Mouse (Mus musculus) adrenal gland, adult 2 months (tissue): Measurements from ENCODE around the gene Olfr1062. TPM values are rescaled to one million over a fixed set of nuclear protein-coding genes. Genes with fewer than 3 reads are reported as not detected.
A peak's percentile ranks its signal among the peaks of the same experiment; 100 is the strongest.
"Not testable (repeated sequence)": the region's sequence is repeated elsewhere in the genome, so short reads cannot be mapped to it uniquely, and the experiment has no call there.

Experiments
- DNase-seq: peaks from one replicate; pipeline ENCODE4 v3.0.0; 2021
- long read RNA-seq: library from polyadenylated mRNA; stranded (forward); transcript quantifications from one replicate; pipeline ENCODE4 v2.0.0, GENCODE M21; 2021
- polyA plus RNA-seq: library from polyadenylated mRNA; depleted of rRNA; stranded (reverse); fragments of >200 nt; gene quantifications from 2 replicates; pipeline ENCODE4 v1.2.3, GENCODE M21; 2012; rRNA removed
- total RNA-seq, 2 experiments: library from RNA; stranded (reverse); gene quantifications; 2 replicates each; pipeline ENCODE4 v1.2.3; 2021

The Olfr1062 gene
- total RNA-seq = not detected
- not detected in 2 replicates for polyA plus RNA-seq
- long read RNA-seq = 0 reads

DNA sequence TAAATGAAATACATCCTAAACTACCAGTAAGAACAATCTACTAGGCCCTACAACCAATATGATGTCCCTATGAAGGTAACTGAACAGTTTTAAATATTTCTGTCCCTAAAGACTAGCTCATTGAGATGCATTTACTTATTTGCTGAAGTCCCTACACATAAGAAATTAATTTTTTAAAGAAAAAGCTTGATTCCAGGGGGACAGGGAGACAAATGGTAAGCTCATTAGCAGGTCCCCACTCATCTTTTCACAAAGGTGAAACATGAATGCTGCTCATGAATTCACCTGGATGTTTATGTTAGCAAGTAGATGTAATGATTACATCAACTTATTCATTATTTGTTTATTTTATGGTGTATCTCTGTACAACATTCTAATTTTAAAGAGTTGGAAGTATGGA lies at the start of gene Olfr1062:
Gene Olfr1062 (minus strand): TSS at position 101 of the 400 bp plus-strand sequence.
- not testable (repeated sequence) for DNase-seq

DNA sequence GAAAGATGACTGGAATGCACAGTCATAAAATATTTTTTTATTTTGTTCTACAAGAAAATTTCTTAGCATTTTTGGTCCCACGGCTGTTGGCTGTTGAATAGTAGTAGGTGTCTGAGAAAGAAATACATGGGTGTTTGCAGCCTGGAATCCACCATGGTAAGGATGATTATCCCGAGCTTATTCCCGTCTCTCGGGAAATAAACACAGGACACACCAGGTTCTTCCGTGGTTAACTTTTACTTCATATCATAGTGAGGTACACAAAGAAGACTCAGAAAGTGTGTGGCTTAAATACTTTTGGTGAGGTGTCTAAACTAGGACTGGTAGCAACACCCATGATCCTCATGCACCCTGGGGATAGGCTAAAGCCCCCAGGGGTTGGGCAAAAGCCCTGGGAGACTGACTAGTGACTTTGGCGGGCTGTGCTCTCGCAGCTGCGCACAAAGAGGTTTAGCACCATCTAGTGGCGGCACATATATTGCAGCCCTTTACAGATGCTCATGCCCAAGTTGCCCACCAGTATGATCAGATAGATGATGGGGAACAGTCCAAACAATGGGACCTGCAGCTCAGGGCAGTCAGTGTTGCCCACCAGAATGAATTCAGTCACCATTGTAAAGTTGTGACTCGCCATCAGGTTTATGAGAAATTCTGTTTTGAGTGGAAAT lies 38.0 kb upstream of the Olfr1062 start:
- DNase-seq = peak; percentile 27

- no peak for DNase-seq
These were observed 33.9 kb upstream of the Olfr1062 start for GRCm38 (mm10) chr2:86460434-86460833.

GRCm38 (mm10) chr2:86456169-86456568 lies 29.6 kb upstream of the Olfr1062 start, which contains the start of gene Olfr1066:
Olfr1066 (minus strand) TSS chr2:86456269.
- DNase-seq = no peak

DNA sequence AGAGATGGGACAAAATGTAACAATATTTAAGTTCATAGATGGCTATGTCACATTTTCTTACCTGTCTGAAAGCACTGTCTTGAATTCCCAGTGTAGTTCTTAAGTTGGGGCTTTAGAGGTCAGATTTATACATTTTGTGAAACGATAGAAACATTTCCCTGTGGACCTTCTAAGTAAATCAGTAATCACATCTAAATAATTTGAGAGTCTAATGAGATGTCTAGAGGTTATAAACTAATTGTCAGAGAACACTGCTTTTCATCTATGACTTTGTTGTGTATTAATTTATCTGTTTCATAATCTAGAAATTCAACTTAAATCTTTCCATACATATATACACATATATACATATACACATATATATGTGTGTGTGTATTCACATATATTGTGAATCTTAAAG lies 23.9 kb upstream of the Olfr1062 start, which contains the start of gene Olfr1065:
Gene Olfr1065 (minus strand): TSS at position 101 of the 400 bp plus-strand sequence.
- DNase-seq = not testable (repeated sequence)

DNA sequence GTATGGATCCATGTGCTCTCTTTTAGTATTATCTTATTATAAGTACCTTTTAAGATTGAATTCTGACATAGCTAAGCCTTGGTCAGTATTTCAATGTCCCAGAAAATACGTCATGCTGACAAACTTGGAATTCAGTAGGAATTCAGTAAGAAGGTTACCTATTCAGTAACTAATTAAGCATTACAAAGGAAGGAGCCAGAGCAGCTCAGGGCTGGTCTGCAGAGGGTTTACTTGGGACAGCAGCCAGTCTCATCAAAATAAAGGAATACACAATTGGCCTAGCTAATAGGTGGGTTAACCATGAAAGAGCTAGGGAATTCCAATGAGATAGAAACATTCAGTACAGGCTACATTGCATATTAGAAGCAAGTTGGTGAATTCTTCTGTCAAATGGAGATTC lies 15.6 kb upstream of the Olfr1062 start:
- not testable (repeated sequence) for DNase-seq

DNA sequence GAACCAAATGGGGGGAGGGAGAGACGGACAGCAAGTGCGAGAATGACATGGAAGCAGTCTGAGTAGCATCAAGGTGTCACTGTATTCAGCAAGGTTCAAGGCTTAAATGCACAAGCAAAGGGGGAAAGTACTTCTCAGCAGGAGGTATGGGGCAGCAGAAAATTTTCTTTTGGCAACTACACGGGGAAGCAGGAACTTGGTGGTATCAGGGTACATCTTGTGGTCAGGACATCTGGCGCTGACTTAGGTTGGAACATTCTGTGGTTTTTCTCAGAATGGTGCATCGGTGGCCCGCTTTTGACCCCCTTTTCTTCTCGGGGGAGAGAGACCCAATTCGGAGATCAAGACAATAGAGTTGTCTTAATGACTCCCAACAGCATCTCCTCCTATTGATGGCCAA lies 2.0 kb upstream of the Olfr1062 start:
- DNase-seq = not testable (repeated sequence)

DNA sequence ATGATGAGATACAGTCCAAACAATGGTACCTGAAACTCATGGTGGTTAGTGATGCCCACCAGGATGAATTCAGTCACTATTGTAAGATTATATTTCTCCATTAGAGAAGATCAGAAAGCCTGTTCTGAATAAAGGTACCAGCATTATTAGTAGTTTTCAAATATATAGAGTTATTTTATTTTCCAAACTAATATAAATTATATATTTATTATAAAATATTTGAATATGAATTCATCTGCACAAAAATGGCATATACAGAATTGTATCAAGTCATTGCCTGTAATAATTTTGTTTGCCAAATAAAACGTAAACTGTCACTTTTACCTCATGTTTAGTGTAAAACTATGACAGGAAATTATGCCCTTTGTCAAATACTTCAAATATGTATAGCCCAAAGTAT lies 12.6 kb downstream of the Olfr1062 start, which contains the start of gene Olfr1061:
Gene Olfr1061 (minus strand): TSS at position 101 of the 400 bp plus-strand sequence.
- no peak for DNase-seq

- no peak for DNase-seq
These were observed 31.4 kb downstream of the Olfr1062 start for GRCm38 (mm10) chr2:86395114-86395513.

- DNase-seq = not testable (repeated sequence)
These were observed 38.1 kb downstream of the Olfr1062 start, which contains the start of gene Olfr1058 for GRCm38 (mm10) chr2:86388461-86388860. Olfr1058 (minus strand) TSS chr2:86388561.

GRCm38 (mm10) chr2:86378293-86378692 lies 48.3 kb downstream of the Olfr1062 start, which contains the start of gene Olfr1057:
Olfr1057 (minus strand) TSS chr2:86378393.
- no peak for DNase-seq

Other genes with a start within 250 kb of the Olfr1062 start
- gene Olfr1044, start 248.9 kb downstream of the Olfr1062 start, total RNA-seq = not detected
- gene Olfr1044, start 248.9 kb downstream of the Olfr1062 start, polyA plus RNA-seq = not detected in 2 replicates
- not detected for gene Olfr52, start 241.1 kb downstream of the Olfr1062 start, total RNA-seq
- not detected in 2 replicates for gene Olfr52, start 241.1 kb downstream of the Olfr1062 start, polyA plus RNA-seq
- not detected for gene Olfr1045, start 223.7 kb downstream of the Olfr1062 start, total RNA-seq
- gene Olfr1045, start 223.7 kb downstream of the Olfr1062 start, polyA plus RNA-seq = not detected in 2 replicates
- gene Olfr1046, start 207.4 kb downstream of the Olfr1062 start, total RNA-seq = not detected
- not detected in 2 replicates for gene Olfr1046, start 207.4 kb downstream of the Olfr1062 start, polyA plus RNA-seq
- gene Olfr1047, start 195.3 kb downstream of the Olfr1062 start, total RNA-seq = not detected
- gene Olfr1047, start 195.3 kb downstream of the Olfr1062 start, polyA plus RNA-seq = not detected in 2 replicates
- not detected for gene Olfr1048, start 186.5 kb downstream of the Olfr1062 start, total RNA-seq
- not detected in 2 replicates for gene Olfr1048, start 186.5 kb downstream of the Olfr1062 start, polyA plus RNA-seq
- gene Olfr1049, start 168.4 kb downstream of the Olfr1062 start, total RNA-seq = not detected
- not detected in 2 replicates for gene Olfr1049, start 168.4 kb downstream of the Olfr1062 start, polyA plus RNA-seq
- gene Olfr1051, start 147.7 kb downstream of the Olfr1062 start, total RNA-seq = not detected
- gene Olfr1051, start 147.7 kb downstream of the Olfr1062 start, polyA plus RNA-seq = not detected in 2 replicates
- not detected for gene Olfr1052, start 134.3 kb downstream of the Olfr1062 start, total RNA-seq
- not detected in 2 replicates for gene Olfr1052, start 134.3 kb downstream of the Olfr1062 start, polyA plus RNA-seq
- gene Olfr1053, start 111.5 kb downstream of the Olfr1062 start, total RNA-seq = not detected
- gene Olfr1053, start 111.5 kb downstream of the Olfr1062 start, polyA plus RNA-seq = not detected in 2 replicates
- gene Olfr1054, start 91.3 kb downstream of the Olfr1062 start, total RNA-seq = not detected
- not detected in 2 replicates for gene Olfr1054, start 91.3 kb downstream of the Olfr1062 start, polyA plus RNA-seq
- gene Olfr1055, start 76.5 kb downstream of the Olfr1062 start, total RNA-seq = not detected
- gene Olfr1055, start 76.5 kb downstream of the Olfr1062 start, polyA plus RNA-seq = not detected in 2 replicates
- not detected for gene Olfr1056, start 64.3 kb downstream of the Olfr1062 start, total RNA-seq
- gene Olfr1056, start 64.3 kb downstream of the Olfr1062 start, polyA plus RNA-seq = not detected in 2 replicates
- not detected for gene Olfr1057, start 48.4 kb downstream of the Olfr1062 start, total RNA-seq
- not detected in 2 replicates for gene Olfr1057, start 48.4 kb downstream of the Olfr1062 start, polyA plus RNA-seq
- not detected for gene Olfr1058, start 38.2 kb downstream of the Olfr1062 start, total RNA-seq
- not detected in 2 replicates for gene Olfr1058, start 38.2 kb downstream of the Olfr1062 start, polyA plus RNA-seq
- not detected for gene Olfr1061, start 12.7 kb downstream of the Olfr1062 start, total RNA-seq
- gene Olfr1061, start 12.7 kb downstream of the Olfr1062 start, polyA plus RNA-seq = not detected in 2 replicates
- gene Olfr1065, start 23.8 kb upstream of the Olfr1062 start, total RNA-seq = not detected
- not detected in 2 replicates for gene Olfr1065, start 23.8 kb upstream of the Olfr1062 start, polyA plus RNA-seq
- gene Olfr1066, start 29.5 kb upstream of the Olfr1062 start, total RNA-seq = not detected
- gene Olfr1066, start 29.5 kb upstream of the Olfr1062 start, polyA plus RNA-seq = not detected in 2 replicates
- not detected for gene Olfr228, start 60.6 kb upstream of the Olfr1062 start, total RNA-seq
- not detected in 2 replicates for gene Olfr228, start 60.6 kb upstream of the Olfr1062 start, polyA plus RNA-seq
- not detected for gene Olfr1076, start 81.7 kb upstream of the Olfr1062 start, total RNA-seq
- not detected in 2 replicates for gene Olfr1076, start 81.7 kb upstream of the Olfr1062 start, polyA plus RNA-seq
- not detected for gene Olfr1079, start 115.7 kb upstream of the Olfr1062 start, total RNA-seq
- gene Olfr1079, start 115.7 kb upstream of the Olfr1062 start, polyA plus RNA-seq = not detected in 2 replicates
- gene Olfr1080, start 131.5 kb upstream of the Olfr1062 start, total RNA-seq = not detected
- gene Olfr1080, start 131.5 kb upstream of the Olfr1062 start, polyA plus RNA-seq = not detected in 2 replicates
- not detected for gene Olfr1082, start 172.2 kb upstream of the Olfr1062 start, total RNA-seq
- gene Olfr1082, start 172.2 kb upstream of the Olfr1062 start, polyA plus RNA-seq = not detected in 2 replicates
- gene Olfr1084, start 213.0 kb upstream of the Olfr1062 start, total RNA-seq = not detected
- not detected in 2 replicates for gene Olfr1084, start 213.0 kb upstream of the Olfr1062 start, polyA plus RNA-seq
- gene Olfr1085, start 235.3 kb upstream of the Olfr1062 start, total RNA-seq = not detected
- not detected in 2 replicates for gene Olfr1085, start 235.3 kb upstream of the Olfr1062 start, polyA plus RNA-seq